Mouse (Mus musculus) thymus, adult 2 months (tissue): ENCODE measurements around the gene Tmem216.
A peak's percentile ranks its signal among the peaks of the same experiment; 100 is the strongest.

Experiments used
- CTCF ChIP-seq: fragments of 200-500 bp; IDR thresholded peaks from 2 replicates; pipeline ENCODE4 v1.5.1; 2012; ENCODE audit warnings: mild to moderate bottlenecking, control low read depth, low read length, moderate library complexity, borderline replicate concordance; ENCODE audit not compliant: control insufficient read depth, poor library complexity, insufficient read depth; ENCODE audit errors: extremely low read depth
- POLR2A ChIP-seq: fragments of 200-500 bp; IDR thresholded peaks from 2 replicates; pipeline ENCODE4 v1.6.1; 2012; ENCODE audit warnings: mild to moderate bottlenecking, low read length, control low read depth, moderate library complexity; ENCODE audit not compliant: control insufficient read depth, poor library complexity, insufficient read depth; ENCODE audit errors: extremely low read depth

GRCm38 (mm10) chr19:10576690-10577561, 20.9 kb upstream of the Tmem216 start, which contains the start of the genes Cyb561a3 and Tmem138:
- TF ChIP-seq CTCF = peak; percentile 61; the same call in 1 of the 2 replicates
- TF ChIP-seq POLR2A = peak; percentile 79
